Mouse (Mus musculus) megakaryocyte, embryonic 14.5 days (primary cell): ENCODE results near the gene Olfr872. TPM values are rescaled to one million over a fixed set of nuclear protein-coding genes. Genes with fewer than 3 reads are reported as not detected.
"Not testable (repeated sequence)": the region's sequence is repeated elsewhere in the genome, so short reads cannot be mapped to it uniquely, and the experiment has no call there.

Experiments
- H3K27me3 ChIP-seq: replicated peaks from 2 replicates; pipeline ENCODE3; 2012; ENCODE audit warnings: inconsistent platforms
- H3K36me3 ChIP-seq: replicated peaks from 2 replicates; pipeline ENCODE3; 2012; ENCODE audit warnings: low read length, inconsistent platforms, mixed read lengths
- H3K4me1 ChIP-seq: 2 replicates; pipeline ENCODE4 v1.6.1; 2012; ENCODE audit warnings: inconsistent platforms
- H3K4me3 ChIP-seq: replicated peaks from 2 replicates; pipeline ENCODE3; 2012; ENCODE audit warnings: moderate library complexity, mild to moderate bottlenecking, inconsistent platforms
- H3K9me3 ChIP-seq: 2 replicates; pipeline ENCODE4 v1.6.1; 2012; ENCODE audit warnings: inconsistent platforms
- FLI1 ChIP-seq: IDR thresholded peaks from 2 replicates; pipeline ENCODE4 v1.6.1; 2012; ENCODE audit warnings: low read length, inconsistent platforms, mixed read lengths
- GATA1 ChIP-seq: IDR thresholded peaks from 3 replicates; pipeline ENCODE4 v1.6.1; 2012; ENCODE audit warnings: mixed read lengths, low read length, inconsistent platforms, borderline replicate concordance
- polyA plus RNA-seq: library from polyadenylated mRNA; stranded (reverse); fragments of >175 nt; gene quantifications from 2 replicates; pipeline ENCODE4 v1.2.3, GENCODE M21; 2012; ENCODE audit warnings: low replicate concordance; ENCODE audit not compliant: insufficient read depth

Gene Olfr872
- polyA plus RNA-seq = not detected in 2 replicates

- H3K4me1 ChIP-seq = no peaks in the 10 kb centered on the region
- 0 out of 2 replicates have a peak, but pooled peaks cover 7% of the 10 kb centered on the region for H3K9me3 ChIP-seq
- H3K4me3 ChIP-seq = no peak within 1 kb of the TSS
- no peaks in the 10 kb centered on the region for H3K27me3 ChIP-seq
- H3K36me3 ChIP-seq = no peaks in the 10 kb centered on the region
- no peak for TF ChIP-seq GATA1
- no peak for TF ChIP-seq FLI1
Observed at GRCm38 (mm10) chr9:20236819-20237218, at the start of gene Olfr872. Olfr872 (plus strand) TSS chr9:20237119.

GRCm38 (mm10) chr9:20202131-20202530 is 34.8 kb upstream of the Olfr872 start:
- H3K4me3 ChIP-seq = no peak overlapping the region
- TF ChIP-seq FLI1 (no peak), GATA1 (no peak)
- H3K27me3 ChIP-seq = no peaks in the 10 kb centered on the region
- H3K9me3 ChIP-seq = peaks cover 12% of the 10 kb centered on the region
- no peaks in the 10 kb centered on the region for H3K36me3 ChIP-seq
- no peaks in the 10 kb centered on the region for H3K4me1 ChIP-seq

GRCm38 (mm10) chr9:20203413-20203984 is 33.4 kb upstream of the Olfr872 start:
- H3K4me1 ChIP-seq, H3K36me3 ChIP-seq, H3K4me3 ChIP-seq, H3K27me3 ChIP-seq: not testable (repeated sequence)
- H3K9me3 ChIP-seq = peaks cover 12% of the 10 kb centered on the region

- no peak for TF ChIP-seq GATA1
- no peak for TF ChIP-seq FLI1
- Histone ChIP-seq H3K4me3 (no peak overlapping the region), H3K9me3 (no peaks in the 10 kb centered on the region), H3K4me1 (no peaks in the 10 kb centered on the region), H3K36me3 (no peaks in the 10 kb centered on the region), H3K27me3 (no peaks in the 10 kb centered on the region)
Observed at GRCm38 (mm10) chr9:20210812-20211211, 26.1 kb upstream of the Olfr872 start.

- Histone ChIP-seq H3K27me3 (no peaks in the 10 kb centered on the region), H3K36me3 (no peaks in the 10 kb centered on the region), H3K9me3 (no peaks in the 10 kb centered on the region), H3K4me1 (no peaks in the 10 kb centered on the region), H3K4me3 (no peak overlapping the region)
- TF ChIP-seq GATA1 = no peak
- TF ChIP-seq FLI1 = no peak
Observed at GRCm38 (mm10) chr9:20211477-20211876, 25.4 kb upstream of the Olfr872 start.

GRCm38 (mm10) chr9:20211907-20212306 is 25.0 kb upstream of the Olfr872 start, which contains the start of gene Olfr871:
Olfr871 (plus strand) TSS chr9:20212207.
- H3K4me3 ChIP-seq = no peak within 1 kb of the TSS
- no peaks in the 10 kb centered on the region for H3K4me1 ChIP-seq
- no peaks in the 10 kb centered on the region for H3K27me3 ChIP-seq
- 0 out of 2 replicates have a peak, but pooled peaks cover 2% of the 10 kb centered on the region for H3K9me3 ChIP-seq
- TF ChIP-seq FLI1 (no peak), GATA1 (no peak)
- H3K36me3 ChIP-seq = no peaks in the 10 kb centered on the region

GRCm38 (mm10) chr9:20237378-20237777 is 459 bp downstream of the Olfr872 start:
- H3K27me3 ChIP-seq = no peaks in the 10 kb centered on the region
- no peaks in the 10 kb centered on the region for H3K36me3 ChIP-seq
- 0 out of 2 replicates have a peak, but pooled peaks cover 7% of the 10 kb centered on the region for H3K9me3 ChIP-seq
- no peaks in the 10 kb centered on the region for H3K4me1 ChIP-seq
- no peak overlapping the region for H3K4me3 ChIP-seq
- TF ChIP-seq GATA1 (no peak), FLI1 (no peak)

- no peaks in the 10 kb centered on the region for H3K36me3 ChIP-seq
- H3K4me1 ChIP-seq = no peaks in the 10 kb centered on the region
- H3K27me3 ChIP-seq = no peaks in the 10 kb centered on the region
- no peak for TF ChIP-seq GATA1
- no peak for TF ChIP-seq FLI1
- H3K9me3 ChIP-seq = no peaks in the 10 kb centered on the region
- H3K4me3 ChIP-seq = no peak within 1 kb of the TSS
Observed at GRCm38 (mm10) chr9:20282051-20282450, 45.1 kb downstream of the Olfr872 start, which contains the start of gene Olfr39. Olfr39 (plus strand) TSS chr9:20282351.

GRCm38 (mm10) chr9:20295562-20295961 is 58.6 kb downstream of the Olfr872 start:
- not testable (repeated sequence) for H3K9me3 ChIP-seq, H3K27me3 ChIP-seq, H3K36me3 ChIP-seq, H3K4me3 ChIP-seq, H3K4me1 ChIP-seq

- Histone ChIP-seq H3K4me1 (no peaks in the 10 kb centered on the region), H3K9me3 (no peaks in the 10 kb centered on the region), H3K4me3 (no peak within 1 kb of the TSS), H3K27me3 (no peaks in the 10 kb centered on the region), H3K36me3 (no peaks in the 10 kb centered on the region)
- TF ChIP-seq GATA1 = no peak
- no peak for TF ChIP-seq FLI1
Observed at GRCm38 (mm10) chr9:20298232-20298631, 61.3 kb downstream of the Olfr872 start, which contains the start of gene Olfr873. Olfr873 (plus strand) TSS chr9:20298532.

Other genes starting within 250 kb of the Olfr872 start
- not detected in 2 replicates for gene Olfr866, start 209.1 kb upstream of the Olfr872 start, polyA plus RNA-seq
- not detected in 2 replicates for gene Olfr867, start 179.6 kb upstream of the Olfr872 start, polyA plus RNA-seq
- not detected in 2 replicates for gene Olfr868, start 138.5 kb upstream of the Olfr872 start, polyA plus RNA-seq
- not detected in 2 replicates for gene Olfr869, start 108.1 kb upstream of the Olfr872 start, polyA plus RNA-seq
- not detected in 2 replicates for gene Olfr870, start 63.1 kb upstream of the Olfr872 start, polyA plus RNA-seq
- not detected in 2 replicates for gene Olfr871, start 24.9 kb upstream of the Olfr872 start, polyA plus RNA-seq
- not detected in 2 replicates for gene Olfr39, start 45.2 kb downstream of the Olfr872 start, polyA plus RNA-seq
- 0.34 TPM in 1 of 2 replicates, not detected in the other for gene Olfr873, start 61.4 kb downstream of the Olfr872 start, polyA plus RNA-seq
- not detected in 2 replicates for gene Olfr18, start 99.0 kb downstream of the Olfr872 start, polyA plus RNA-seq
- gene Zfp560, start 148.1 kb downstream of the Olfr872 start, polyA plus RNA-seq = 1.4 TPM in 1 of 2 replicates, not detected in the other
- gene Zfp26, start 223.0 kb downstream of the Olfr872 start, polyA plus RNA-seq = 0.08 and 0.24 TPM in 2 replicates